ENCODE assay signal across 10 mouse cellular contexts in genomic region chr6:83690277-83690676, GRCm38 (mm10). TPM values are rescaled to one million over a fixed set of nuclear protein-coding genes. Genes with fewer than 3 reads are reported as not detected.
DNase-seq lines count a peak whose midpoint lies in the region; TF ChIP-seq lines count a peak whose summit lies in the region.
"Had no signal": no experiment of that assay in that cellular context is flagged by ENCODE, and none has a peak within 500 bp of the region (broad histone marks: within the 10 kb centered on the region; RNA-seq: fewer than 3 reads in every experiment).

No protein-coding gene starts in this region.

- H3K4me1 ChIP-seq in thymus, adult 2 months (replicated peaks; ENCODE audit: control insufficient read depth, insufficient read depth, low read length), result no peaks in the 10 kb centered on the region
- H3K4me1 ChIP-seq: embryonic facial prominence, embryonic 12.5 days; limb, embryonic 12.5 days had no signal

- H3K4me3 ChIP-seq in thymus, adult 2 months (ENCODE audit: control insufficient read depth, insufficient read depth, low read length), result no peak overlapping the region
- H3K4me3 ChIP-seq: embryonic facial prominence, embryonic 12.5 days; limb, embryonic 12.5 days had no signal

- H3K27ac ChIP-seq in thymus, adult 2 months (ENCODE audit: control insufficient read depth, insufficient read depth, low read length), result no peak overlapping the region
- H3K27ac ChIP-seq: embryonic facial prominence, embryonic 12.5 days; limb, embryonic 12.5 days had no signal

- TF ChIP-seq CTCF in thymus, adult 2 months (IDR thresholded peaks at IDR 0.05; ENCODE audit: borderline replicate concordance, control insufficient read depth, extremely low read depth, insufficient read depth, low read length, poor library complexity), result no peak

- 33% methylated on average over 4 of the region's 5 CpGs for WGBS in thymus, adult 2 months
- WGBS in large intestine, adult 2 months, result 43% methylated on average over 4 of the region's 5 CpGs

- H3K36me3 ChIP-seq in thymus, adult 2 months (ENCODE audit: control insufficient read depth, insufficient read depth, low read length), result no peaks in the 10 kb centered on the region
- H3K36me3 ChIP-seq: embryonic facial prominence, embryonic 12.5 days; limb, embryonic 12.5 days had no signal

- H3K27me3 ChIP-seq in thymus, adult 2 months (ENCODE audit: control insufficient read depth, insufficient read depth, low read length), result peaks cover 15% of the 10 kb centered on the region; the same call in 1 of the 2 replicates

- DNase-seq in gastrocnemius, postnatal 10 days, result peak; percentile 37
- no peak for DNase-seq in gastrocnemius, adult 8-10 months (ENCODE audit: low spot score in 2 of 2)
- DNase-seq in thymus, adult 2 months, result peak; percentile 41
- no peak for DNase-seq in thymus, adult 18-20 months
- DNase-seq in cerebellum, postnatal 36 days, result peak; percentile 31 to 51
- DNase-seq in large intestine, adult 2 months (ENCODE audit: low read depth, low spot score), result peak; percentile 16
- peak; percentile 21 for DNase-seq in skeletal muscle tissue, adult 2 months (ENCODE audit: low read depth, low spot score)
- DNase-seq in ovary, postnatal 10 days (ENCODE audit: low spot score), result no peak

- TF ChIP-seq POLR2A in thymus, adult 2 months (IDR thresholded peaks at IDR 0.05; ENCODE audit: control insufficient read depth, extremely low read depth, insufficient read depth, low read length, poor library complexity), result no peak

RNA-seq across cellular contexts. Expression of gene Cd207, which starts 12.6 kb away (rescaled TPM):
- total RNA-seq in gastrocnemius, postnatal 10 days (2021), result not detected
- not detected for total RNA-seq in gastrocnemius, adult 8-10 months (2022)
- polyA plus RNA-seq in thymus, adult 2 months (2012; rRNA removed), result 3.8 and 6.0 TPM in 2 replicates
- polyA plus RNA-seq in large intestine, adult 2 months (2012; rRNA removed), result not detected in 2 replicates
- polyA plus RNA-seq: embryonic facial prominence, embryonic 12.5 days; limb, embryonic 12.5 days had no signal

RNA-seq across cellular contexts. Expression of gene Vax2, which starts 20.8 kb away (rescaled TPM):
- total RNA-seq in gastrocnemius, postnatal 10 days (2021), result not detected
- not detected for total RNA-seq in gastrocnemius, adult 8-10 months (2022)
- polyA plus RNA-seq in thymus, adult 2 months (2012; rRNA removed), result 0.08 and 0.23 TPM in 2 replicates
- not detected in 2 replicates for polyA plus RNA-seq in large intestine, adult 2 months (2012; rRNA removed)

RNA-seq across cellular contexts. Expression of gene Clec4f, which starts 34.3 kb away (rescaled TPM):
- under 1 TPM in 1 of 2 experiments, not detected in 1; 0.32 TPM for total RNA-seq in gastrocnemius, postnatal 10 days (2021)
- not detected for total RNA-seq in gastrocnemius, adult 8-10 months (2022)
- polyA plus RNA-seq in thymus, adult 2 months (2012; rRNA removed), result 0.47 and 0.51 TPM in 2 replicates
- polyA plus RNA-seq in large intestine, adult 2 months (2012; rRNA removed), result not detected in 2 replicates
- polyA plus RNA-seq: embryonic facial prominence, embryonic 12.5 days; limb, embryonic 12.5 days had no signal

RNA-seq across cellular contexts. Expression of gene Atp6v1b1, which starts 52.5 kb away (rescaled TPM):
- total RNA-seq in gastrocnemius, postnatal 10 days (2021), result not detected
- not detected for total RNA-seq in gastrocnemius, adult 8-10 months (2022)
- 0.35 and 0.36 TPM in 2 replicates for polyA plus RNA-seq in thymus, adult 2 months (2012; rRNA removed)
- polyA plus RNA-seq in large intestine, adult 2 months (2012; rRNA removed), result not detected in 2 replicates
- polyA plus RNA-seq: limb, embryonic 12.5 days had no signal

Comparison
In these comparisons a context has a peak if more than half of its experiments do, and no peak if none do; other contexts are left out.
1. DNase-seq: peak in gastrocnemius, postnatal 10 days (single experiment), thymus, adult 2 months (single experiment), cerebellum, postnatal 36 days (2 of 2), large intestine, adult 2 months (single experiment) and skeletal muscle tissue, adult 2 months (single experiment); none in gastrocnemius, adult 8-10 months (0 of 2), thymus, adult 18-20 months (0 of 2) and ovary, postnatal 10 days (single experiment).